Mouse (Mus musculus) forebrain, embryonic 13.5 days (tissue): ENCODE results near the gene Hist1h1d. TPM values are rescaled to one million over a fixed set of nuclear protein-coding genes. Genes with fewer than 3 reads are reported as not detected.
A peak's percentile ranks its signal among the peaks of the same experiment; 100 is the strongest.
"Not testable (repeated sequence)": the region's sequence is repeated elsewhere in the genome, so short reads cannot be mapped to it uniquely, and the experiment has no call there.

Experiments used
- ATAC-seq: fragments of 200-750 bp; cut with Nextera tagmentation; 2 replicates; pipeline ENCODE4 v1.8.0; 2017
- H3K27ac ChIP-seq: fragments of 300-500 bp; sonication (generic); 2 replicates; pipeline ENCODE4 v1.5.1; 2015; ENCODE audit warnings: inconsistent platforms, mild to moderate bottlenecking, moderate library complexity
- H3K27me3 ChIP-seq: fragments of 300-500 bp; sonication (generic); 2 replicates; pipeline ENCODE4 v1.6.1; 2015; ENCODE audit warnings: mild to moderate bottlenecking, inconsistent platforms
- H3K36me3 ChIP-seq: fragments of 300-500 bp; sonication (generic); 2 replicates; pipeline ENCODE4 v1.6.1; 2015; ENCODE audit warnings: mild to moderate bottlenecking, inconsistent platforms; ENCODE audit not compliant: poor library complexity, severe bottlenecking
- H3K4me1 ChIP-seq: fragments of 300-500 bp; sonication (generic); 2 replicates; pipeline ENCODE4 v1.6.1; 2015; ENCODE audit warnings: inconsistent platforms
- H3K4me2 ChIP-seq: fragments of 300-500 bp; sonication (generic); 2 replicates; pipeline ENCODE4 v1.6.1; 2015; ENCODE audit warnings: inconsistent platforms, mild to moderate bottlenecking, moderate library complexity
- H3K4me3 ChIP-seq: fragments of 300-500 bp; sonication (generic); 2 replicates; pipeline ENCODE4 v1.5.1; 2015; ENCODE audit warnings: mild to moderate bottlenecking, inconsistent platforms
- H3K9ac ChIP-seq: fragments of 300-500 bp; sonication (generic); 2 replicates; pipeline ENCODE4 v1.6.1; 2015; ENCODE audit warnings: mild to moderate bottlenecking, inconsistent platforms
- H3K9me3 ChIP-seq: fragments of 300-500 bp; sonication (generic); replicated peaks from 2 replicates; pipeline ENCODE4 v1.6.1; 2016; ENCODE audit warnings: inconsistent platforms
- WGBS: fragments of 180-500 bp; shearing (Covaris S2); methylation state at CpG from one replicate; pipeline ENCODE4 v1.1.7; 2015; 5-methylcytosine and 5-hydroxymethylcytosine counted together
- polyA plus RNA-seq: library from polyadenylated mRNA; unstranded; fragments of >200 nt; fragmentation: Nextera tagmentation; extraction: Ambion mirVana; gene quantifications from 2 replicates; pipeline ENCODE4 v1.2.1, GENCODE M21; 2015

The Hist1h1d gene
- polyA plus RNA-seq, 1 experiment from 2014 or later = 0.68 TPM

- Histone ChIP-seq H3K9ac (peak within 1 kb of the TSS; percentile 86), H3K27ac (peak within 1 kb of the TSS; percentile 99), H3K4me3 (peak within 1 kb of the TSS; percentile 54), H3K4me2 (peak within 1 kb of the TSS; percentile 89), H3K4me1 (peaks cover 43% of the 10 kb centered on the region), H3K36me3 (no peaks in the 10 kb centered on the region), H3K9me3 (no peaks in the 10 kb centered on the region), H3K27me3 (no peaks in the 10 kb centered on the region)
- under 1% methylated on average over 43 of the region's 43 CpGs for WGBS
- ATAC-seq = peak; percentile 91
These were observed 28.6 kb downstream of the Hist1h1d start, which contains the start of gene Hist1h4d for GRCm38 (mm10) chr13:23581408-23582218. TSS of gene Hist1h4d (plus strand) at chr13:23581598.

DNA sequence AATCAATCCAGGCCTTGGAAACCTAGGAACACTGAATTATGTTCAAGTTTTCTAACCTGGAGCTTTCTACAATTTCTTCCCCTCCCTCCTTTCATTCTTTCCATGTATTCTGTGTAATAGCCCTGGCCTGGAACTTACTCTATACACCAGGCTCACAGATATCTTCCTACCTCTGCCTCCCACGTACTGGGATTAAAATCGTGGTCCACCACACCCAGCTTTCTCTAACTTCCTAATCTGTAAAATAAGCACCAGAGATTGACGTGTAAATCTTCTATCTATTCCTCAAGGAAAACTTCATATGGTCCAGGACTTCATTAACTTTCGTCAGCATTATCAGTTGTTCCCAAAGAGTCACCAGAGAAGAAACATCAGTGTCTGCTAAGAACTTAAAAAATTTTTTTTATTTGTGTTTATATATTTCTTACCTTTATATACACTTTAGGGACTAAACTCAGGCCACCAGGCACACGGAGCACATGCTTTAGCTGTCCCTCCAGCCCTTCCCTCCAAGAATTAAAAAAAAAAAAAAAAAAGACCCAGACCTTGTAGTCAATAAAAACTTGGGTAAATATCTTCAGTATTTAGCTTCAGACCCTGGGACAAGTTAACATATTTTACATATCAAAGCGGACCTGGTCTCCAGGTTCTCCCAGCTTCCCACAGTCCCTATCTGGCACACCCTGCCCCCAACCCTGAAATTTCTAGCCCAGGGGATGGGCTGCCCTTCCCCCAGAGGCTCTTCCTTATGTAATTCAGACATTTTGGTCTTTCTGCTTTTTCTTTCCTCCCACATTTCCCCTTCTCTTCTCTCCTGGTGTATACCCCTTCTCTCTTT is 29.4 kb downstream of the Hist1h1d start:
- 4% methylated on average over 6 of the region's 6 CpGs for WGBS
- H3K36me3 ChIP-seq = no peaks in the 10 kb centered on the region
- H3K4me2 ChIP-seq = peak overlapping the region; percentile 89
- H3K27ac ChIP-seq = peak overlapping the region; percentile 99
- H3K4me3 ChIP-seq = peak overlapping the region; percentile 54
- H3K4me1 ChIP-seq = peaks cover 41% of the 10 kb centered on the region
- H3K27me3 ChIP-seq = no peaks in the 10 kb centered on the region
- peak overlapping the region; percentile 86 for H3K9ac ChIP-seq
- ATAC-seq = no peak
- H3K9me3 ChIP-seq = no peaks in the 10 kb centered on the region

GRCm38 (mm10) chr13:23583387-23584068 is 30.5 kb downstream of the Hist1h1d start:
- Histone ChIP-seq H3K36me3 (no peaks in the 10 kb centered on the region), H3K9ac (peak overlapping the region; percentile 31; the same call in 1 of the 2 replicates), H3K4me2 (peak overlapping the region; percentile 89), H3K27me3 (no peaks in the 10 kb centered on the region), H3K4me1 (peaks cover 40% of the 10 kb centered on the region), H3K27ac (peak overlapping the region; percentile 99), H3K9me3 (no peaks in the 10 kb centered on the region), H3K4me3 (no peak overlapping the region)
- no peak for ATAC-seq

DNA sequence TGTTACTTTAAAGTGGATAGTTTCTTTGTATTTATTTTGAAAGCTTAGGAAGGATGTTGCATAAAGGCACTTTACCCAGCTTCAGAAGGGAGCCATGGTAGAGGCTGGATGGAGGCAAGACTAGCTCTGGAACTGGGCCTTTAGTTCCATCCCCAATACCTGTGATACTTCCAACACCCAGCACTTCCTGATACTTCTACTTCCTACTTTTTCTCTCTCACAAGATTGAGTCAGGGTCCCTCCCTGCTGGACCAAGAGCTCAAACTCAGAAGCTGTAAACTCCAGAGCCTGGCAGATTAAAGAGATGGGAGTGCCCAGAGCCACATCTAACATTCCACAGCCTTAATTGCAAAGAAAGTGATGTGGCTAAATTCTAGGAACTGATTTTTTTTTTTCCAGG is 31.3 kb downstream of the Hist1h1d start:
- Histone ChIP-seq H3K9ac (peak overlapping the region; percentile 85), H3K36me3 (no peaks in the 10 kb centered on the region), H3K4me2 (peak overlapping the region; percentile 76), H3K4me3 (peak overlapping the region; percentile 50), H3K9me3 (no peaks in the 10 kb centered on the region), H3K27ac (peak overlapping the region; percentile 99), H3K27me3 (no peaks in the 10 kb centered on the region), H3K4me1 (peaks cover 40% of the 10 kb centered on the region)
- no peak for ATAC-seq

DNA sequence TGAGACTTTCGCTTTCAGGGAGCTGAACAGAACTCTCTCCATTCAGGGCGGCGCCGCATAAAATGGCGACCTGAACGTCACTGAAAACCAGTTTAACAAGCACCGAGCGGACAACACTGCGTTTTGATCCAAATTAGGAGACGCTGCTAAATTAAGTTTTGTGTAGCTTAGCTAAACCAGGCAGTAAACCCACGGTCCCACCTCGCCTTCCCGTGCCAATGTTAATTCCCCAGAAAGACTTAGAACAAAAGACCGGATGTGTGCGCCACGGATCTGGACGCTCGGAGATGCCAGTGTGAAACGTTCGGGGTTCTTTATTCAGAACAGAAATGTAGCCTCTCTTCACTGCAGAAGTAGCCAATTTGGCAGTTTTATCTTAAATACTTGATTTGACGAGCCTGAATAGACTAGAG is 32.0 kb downstream of the Hist1h1d start:
- under 1% methylated on average over 21 of the region's 21 CpGs for WGBS
- Histone ChIP-seq H3K27ac (peak overlapping the region; percentile 99), H3K9ac (peak overlapping the region; percentile 85), H3K9me3 (no peaks in the 10 kb centered on the region), H3K4me2 (peak overlapping the region; percentile 76), H3K4me3 (peak overlapping the region; percentile 50), H3K27me3 (no peaks in the 10 kb centered on the region), H3K36me3 (no peaks in the 10 kb centered on the region), H3K4me1 (peaks cover 40% of the 10 kb centered on the region)
- ATAC-seq = 0 out of 2 replicates have a peak, but pooled peaks have one; percentile 11

DNA sequence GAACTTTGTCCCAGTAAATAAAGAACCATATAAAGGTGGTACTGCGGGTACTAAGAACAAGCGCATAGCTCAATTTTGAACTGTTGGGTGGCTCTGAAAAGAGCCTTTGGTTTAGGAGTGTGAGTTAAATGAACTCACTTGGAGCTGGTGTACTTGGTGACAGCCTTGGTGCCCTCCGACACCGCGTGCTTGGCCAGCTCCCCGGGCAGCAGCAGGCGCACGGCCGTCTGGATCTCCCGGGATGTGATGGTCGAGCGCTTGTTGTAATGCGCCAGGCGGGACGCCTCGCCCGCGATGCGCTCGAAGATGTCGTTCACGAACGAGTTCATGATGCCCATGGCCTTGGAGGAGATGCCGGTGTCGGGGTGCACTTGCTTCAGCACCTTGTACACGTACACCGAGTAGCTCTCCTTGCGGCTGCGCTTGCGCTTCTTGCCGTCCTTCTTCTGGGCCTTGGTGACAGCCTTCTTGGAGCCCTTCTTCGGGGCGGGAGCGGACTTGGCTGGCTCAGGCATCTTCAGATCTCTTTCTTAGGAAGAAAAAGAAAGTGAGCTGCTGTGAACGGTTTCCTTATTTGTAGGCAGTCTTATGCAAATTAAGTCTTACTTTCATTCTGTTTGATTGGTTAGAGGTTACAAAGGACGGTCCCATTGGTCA is 32.5 kb downstream of the Hist1h1d start:
- WGBS = 0% methylated on average over 34 of the region's 36 CpGs
- not testable (repeated sequence) for H3K27me3 ChIP-seq, H3K9me3 ChIP-seq, H3K36me3 ChIP-seq
- H3K4me3 ChIP-seq = peak overlapping the region; percentile 50
- peaks cover 40% of the 10 kb centered on the region for H3K4me1 ChIP-seq
- peak; percentile 90 for ATAC-seq
- peak overlapping the region; percentile 99 for H3K27ac ChIP-seq
- H3K9ac ChIP-seq = peak overlapping the region; percentile 85
- H3K4me2 ChIP-seq = peak overlapping the region; percentile 76

DNA sequence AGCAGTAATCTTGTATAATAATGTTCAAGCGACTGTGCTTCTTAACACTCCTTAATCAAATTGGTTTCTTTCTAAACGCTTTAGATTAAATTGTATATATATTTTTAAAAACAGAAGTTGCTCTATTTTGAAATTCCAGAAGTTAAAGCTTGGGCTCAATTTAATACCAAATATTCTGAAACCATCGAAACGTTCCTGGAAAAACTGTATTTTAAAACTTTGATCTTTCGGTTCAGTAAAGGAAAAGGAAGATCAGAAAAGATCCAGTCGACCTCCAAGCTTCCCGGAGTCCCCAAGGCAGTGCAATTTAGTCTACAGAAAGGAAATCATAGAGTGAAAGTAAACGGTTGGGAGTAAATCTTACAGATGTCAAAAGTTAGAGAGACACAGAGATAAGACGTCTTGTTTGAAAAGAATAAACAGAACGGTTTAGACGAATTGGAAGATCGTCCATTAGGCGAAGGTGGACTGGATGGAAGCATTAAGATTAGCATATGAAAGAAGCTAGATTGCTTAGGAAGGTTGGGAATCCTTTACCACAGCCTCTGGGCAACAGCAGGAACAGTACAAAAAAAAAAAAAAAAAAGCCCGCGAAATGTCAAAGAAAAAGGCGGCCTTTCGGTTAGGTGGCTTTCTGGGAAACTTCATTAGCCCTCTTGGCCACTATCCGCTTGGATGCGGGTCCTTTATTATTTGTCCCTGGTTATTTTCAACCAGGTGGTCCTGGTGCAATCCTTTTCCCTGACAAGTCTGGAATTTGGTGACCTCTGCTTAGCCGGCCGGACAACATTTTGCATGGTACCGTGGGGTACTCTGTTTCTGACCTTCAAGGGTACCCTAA is 33.3 kb downstream of the Hist1h1d start:
- Histone ChIP-seq H3K4me1 (peaks cover 40% of the 10 kb centered on the region), H3K27me3 (no peaks in the 10 kb centered on the region), H3K36me3 (no peaks in the 10 kb centered on the region), H3K9me3 (no peaks in the 10 kb centered on the region), H3K4me2 (peak overlapping the region; percentile 76), H3K27ac (peak overlapping the region; percentile 93), H3K4me3 (peak overlapping the region; percentile 50), H3K9ac (peak overlapping the region; percentile 64)
- no peak for ATAC-seq
- WGBS = under 1% methylated on average over 22 of the region's 22 CpGs

GRCm38 (mm10) chr13:23586940-23587225 is 33.8 kb downstream of the Hist1h1d start:
- no peak for ATAC-seq
- Histone ChIP-seq H3K4me1 (peaks cover 39% of the 10 kb centered on the region), H3K9me3 (no peaks in the 10 kb centered on the region), H3K4me3 (peak overlapping the region; percentile 50), H3K4me2 (peak overlapping the region; percentile 76), H3K27me3 (no peaks in the 10 kb centered on the region), H3K27ac (peak overlapping the region; percentile 93), H3K9ac (peak overlapping the region; percentile 64), H3K36me3 (no peaks in the 10 kb centered on the region)
- WGBS = 4% methylated on average over 1 of the region's 1 CpGs

DNA sequence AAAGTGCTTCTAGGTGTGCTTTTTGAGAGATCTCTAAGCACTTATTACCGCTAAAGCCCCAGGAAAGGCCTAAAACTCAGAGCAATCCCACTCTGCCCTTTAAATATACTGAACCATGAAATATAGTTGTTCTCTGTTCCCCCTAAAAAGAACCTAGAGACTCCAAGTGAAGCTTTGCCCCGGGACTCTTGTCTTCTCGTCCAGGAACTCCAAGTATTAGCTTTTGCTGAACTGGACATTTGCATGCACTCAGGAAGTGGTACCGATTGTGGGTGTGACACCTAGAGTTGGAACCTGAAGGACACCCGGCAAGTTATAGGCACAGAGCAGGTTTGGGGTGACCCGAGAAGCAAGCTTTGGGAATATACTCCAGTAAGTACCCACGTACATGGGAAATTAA is 38.1 kb downstream of the Hist1h1d start:
- ATAC-seq = no peak
- Histone ChIP-seq H3K4me3 (no peak overlapping the region), H3K36me3 (no peaks in the 10 kb centered on the region), H3K4me1 (peaks cover 9% of the 10 kb centered on the region; the same call in 1 of the 2 replicates), H3K4me2 (no peak overlapping the region), H3K27ac (no peak overlapping the region), H3K27me3 (no peaks in the 10 kb centered on the region), H3K9me3 (no peaks in the 10 kb centered on the region), H3K9ac (no peak overlapping the region)
- 96% methylated on average over 7 of the region's 7 CpGs for WGBS

DNA sequence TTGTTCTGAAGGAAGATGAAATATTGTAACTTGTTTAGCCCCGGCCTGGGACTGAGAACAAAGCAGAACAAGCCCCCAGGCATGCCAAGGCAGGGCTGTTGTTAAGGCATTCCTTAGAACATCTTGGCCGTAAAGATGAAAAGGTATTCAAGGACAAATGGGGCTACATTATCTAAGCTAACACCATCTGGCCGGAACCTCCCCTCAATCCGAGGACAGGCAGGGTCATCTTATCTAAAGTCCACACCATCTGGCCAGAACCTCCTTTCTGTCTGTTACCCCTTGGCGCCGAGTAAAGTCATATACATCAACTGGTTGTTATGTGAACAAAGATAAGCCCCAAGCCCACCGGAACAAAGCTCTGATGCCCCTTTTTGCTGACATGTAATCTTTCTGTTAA is 38.8 kb downstream of the Hist1h1d start:
- not testable (repeated sequence) for H3K4me1 ChIP-seq, H3K9ac ChIP-seq, H3K36me3 ChIP-seq, H3K27me3 ChIP-seq, H3K4me3 ChIP-seq, H3K9me3 ChIP-seq, H3K27ac ChIP-seq, ATAC-seq, H3K4me2 ChIP-seq
- WGBS = 95% methylated on average over 7 of the region's 7 CpGs

- Histone ChIP-seq H3K27me3 (no peaks in the 10 kb centered on the region), H3K4me2 (no peak overlapping the region), H3K9me3 (no peaks in the 10 kb centered on the region), H3K4me3 (no peak overlapping the region), H3K27ac (no peak overlapping the region), H3K9ac (no peak overlapping the region), H3K36me3 (no peaks in the 10 kb centered on the region), H3K4me1 (no peaks in the 10 kb centered on the region)
- 91% methylated on average over 7 of the region's 7 CpGs for WGBS
- no peak for ATAC-seq
These were observed 39.6 kb downstream of the Hist1h1d start for GRCm38 (mm10) chr13:23592614-23593013.
